In the genomic region with DNA sequence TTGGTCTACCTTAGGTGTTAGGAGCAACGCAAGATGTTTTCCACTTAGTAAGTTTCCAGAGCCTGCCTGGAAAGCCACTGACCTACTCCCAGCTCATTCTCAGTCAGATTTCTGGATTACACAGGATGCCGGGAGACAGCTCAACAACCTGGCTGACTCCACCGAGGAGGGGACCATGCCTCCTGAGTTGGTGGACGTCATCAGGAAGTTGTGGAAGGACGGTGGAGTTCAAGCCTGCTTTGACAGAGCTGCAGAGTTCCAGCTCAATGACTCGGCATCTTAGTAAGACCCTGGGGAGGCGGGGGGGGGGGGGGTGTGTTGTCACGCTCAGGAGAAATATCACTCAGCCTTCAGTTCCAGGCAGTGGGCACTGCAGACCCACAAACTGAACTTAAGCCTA, we compare ENCODE assay signal across 20 mouse cellular contexts. TPM values are rescaled to one million over a fixed set of nuclear protein-coding genes. Genes with fewer than 3 reads are reported as not detected.
DNase-seq lines count a peak whose midpoint lies in the region; ATAC-seq and TF ChIP-seq lines count a peak whose summit lies in the region.
"Had no signal": no experiment of that assay in that cellular context is flagged by ENCODE, and none has a peak within 500 bp of the region (broad histone marks: within the 10 kb centered on the region; RNA-seq: fewer than 3 reads in every experiment).

No protein-coding gene starts in this region.

- TF ChIP-seq CTCF in embryonic fibroblast, embryonic 13.5 days (IDR thresholded peaks at IDR 0.05; ENCODE audit: borderline replicate concordance, insufficient read depth, low read length), result no peak

- H3K27me3 ChIP-seq in heart, embryonic 10.5 days (ENCODE audit: insufficient read depth, poor library complexity, severe bottlenecking), result peaks cover 4% of the 10 kb centered on the region; the same call in 1 of the 2 replicates
- no peaks in the 10 kb centered on the region for H3K27me3 ChIP-seq in liver, embryonic 13.5 days
- H3K27me3 ChIP-seq: embryonic facial prominence, embryonic 13.5 days; heart, embryonic 15.5 days; hindbrain, embryonic 13.5 days; lung, embryonic 15.5 days had no signal

- TF ChIP-seq POLR2A in embryonic fibroblast, embryonic 13.5 days (IDR thresholded peaks at IDR 0.05; ENCODE audit: low read depth, low read length), result no peak

- H3K36me3 ChIP-seq in heart, embryonic 10.5 days, result no peaks in the 10 kb centered on the region
- no peaks in the 10 kb centered on the region for H3K36me3 ChIP-seq in liver, embryonic 13.5 days
- H3K36me3 ChIP-seq: embryonic facial prominence, embryonic 13.5 days; heart, embryonic 15.5 days; hindbrain, embryonic 13.5 days; lung, embryonic 15.5 days had no signal

- H3K27ac ChIP-seq in heart, embryonic 10.5 days, result peak overlapping the region; percentile 67
- peak overlapping the region; percentile 60 for H3K27ac ChIP-seq in embryonic fibroblast, embryonic 13.5 days (ENCODE audit: insufficient read depth, low read length)
- peak overlapping the region; percentile 98 for H3K27ac ChIP-seq in liver, embryonic 13.5 days
- H3K27ac ChIP-seq: embryonic facial prominence, embryonic 13.5 days; gastrocnemius, adult 2 months; heart, embryonic 15.5 days; hindbrain, embryonic 13.5 days; lung, embryonic 15.5 days had no signal

- no peaks in the 10 kb centered on the region for H3K9me3 ChIP-seq in heart, embryonic 10.5 days
- H3K9me3 ChIP-seq in liver, embryonic 13.5 days (replicated peaks), result no peaks in the 10 kb centered on the region
- H3K9me3 ChIP-seq: embryonic facial prominence, embryonic 13.5 days; heart, embryonic 15.5 days; hindbrain, embryonic 13.5 days; lung, embryonic 15.5 days had no signal

- WGBS in heart, embryonic 10.5 days, result 45% methylated on average over 8 of the region's 8 CpGs
- WGBS in liver, embryonic 13.5 days (ENCODE audit: insufficient replicate concordance), result 22% methylated on average over 8 of the region's 8 CpGs

- ATAC-seq in liver, embryonic 13.5 days (ENCODE audit: low read depth), result peak; percentile 60
- ATAC-seq: forebrain, embryonic 14.5 days had no signal

- H3K4me3 ChIP-seq in heart, embryonic 10.5 days, result no peak overlapping the region
- H3K4me3 ChIP-seq in embryonic fibroblast, embryonic 13.5 days (ENCODE audit: insufficient read depth, low read length), result no peak overlapping the region
- H3K4me3 ChIP-seq in liver, embryonic 13.5 days (replicated peaks), result peak overlapping the region; percentile 20
- H3K4me3 ChIP-seq: embryonic facial prominence, embryonic 13.5 days; gastrocnemius, adult 2 months; heart, embryonic 15.5 days; hindbrain, embryonic 13.5 days; lung, embryonic 15.5 days had no signal

- peaks cover 13% of the 10 kb centered on the region for H3K4me1 ChIP-seq in heart, embryonic 10.5 days
- H3K4me1 ChIP-seq in embryonic fibroblast, embryonic 13.5 days (ENCODE audit: control insufficient read depth, insufficient read depth, low read length), result peaks cover 7% of the 10 kb centered on the region
- peaks cover 82% of the 10 kb centered on the region for H3K4me1 ChIP-seq in liver, embryonic 13.5 days (replicated peaks)
- H3K4me1 ChIP-seq: embryonic facial prominence, embryonic 13.5 days; lung, embryonic 15.5 days had no signal

- DNase-seq in heart, embryonic 10.5 days (ENCODE audit: low spot score), result peak; percentile 79
- no peak for DNase-seq in heart, adult 8-10 months (ENCODE audit: low spot score)
- DNase-seq in 416B (ENCODE audit: low read depth), result peak; percentile 50
- peak; percentile 59 for DNase-seq in liver, embryonic 13.5 days
- no peak for DNase-seq in urinary bladder, adult 18-20 months (ENCODE audit: low spot score in 2 of 2)
- no peak for DNase-seq in left cerebral cortex, adult 18-20 months (ENCODE audit: low spot score in 2 of 2)
- no peak for DNase-seq in right cerebral cortex, postnatal 36 days (ENCODE audit: low spot score in 2 of 2)
- DNase-seq: cerebellum, adult 18-20 months; gastrocnemius, adult 2 months; kidney, adult 11 months; kidney, postnatal 36 days; layer of hippocampus, postnatal 36 days; thymus, adult 2 months had no signal

- peak overlapping the region; percentile 73 for H3K9ac ChIP-seq in liver, embryonic 13.5 days
- H3K9ac ChIP-seq: embryonic facial prominence, embryonic 13.5 days; heart, embryonic 15.5 days; hindbrain, embryonic 13.5 days; lung, embryonic 15.5 days had no signal

- H3K4me2 ChIP-seq in liver, embryonic 13.5 days, result peak overlapping the region; percentile 58
- H3K4me2 ChIP-seq: embryonic facial prominence, embryonic 13.5 days; heart, embryonic 15.5 days; hindbrain, embryonic 13.5 days; lung, embryonic 15.5 days had no signal

RNA-seq across cellular contexts. Expression of a gene that starts 3.6 kb away (rescaled TPM):
- polyA plus RNA-seq in heart, embryonic 10.5 days (2016; fragmentation: Nextera tagmentation; extraction: Ambion mirVana), result 1.1 and 1.9 TPM in 2 replicates
- under 1 TPM in 2 of 4 experiments, not detected in 2; 0.28 to 0.47 TPM for total RNA-seq in heart, adult 8-10 months (2022)
- polyA plus RNA-seq in embryonic fibroblast, embryonic 13.5 days (2011; ENCODE audit: insufficient read length, low read depth, missing spikeins), result 1.0 and 1.1 TPM in 2 replicates
- polyA plus RNA-seq in liver, embryonic 13.5 days (2015; fragmentation: Nextera tagmentation; extraction: Ambion mirVana), result 2.6 and 3.1 TPM in 2 replicates
- under 1 TPM in 1 of 2 experiments, not detected in 1; 0.21 TPM for total RNA-seq in left cerebral cortex, adult 18-20 months (2021)
- total RNA-seq: layer of hippocampus, postnatal 36 days; monocyte, adult 5-6 weeks had no signal

RNA-seq across cellular contexts. Expression of a gene that starts 9.8 kb away (rescaled TPM):
- 57.5 and 62.8 TPM in 2 replicates for polyA plus RNA-seq in heart, embryonic 10.5 days (2016; fragmentation: Nextera tagmentation; extraction: Ambion mirVana)
- total RNA-seq in heart, adult 8-10 months (2022), result 1 to 10 TPM; 3.9 to 5.2 (median 4.7) TPM
- polyA plus RNA-seq in embryonic fibroblast, embryonic 13.5 days (2011; ENCODE audit: insufficient read length, low read depth, missing spikeins), result 48.3 and 50.0 TPM in 2 replicates
- polyA plus RNA-seq in liver, embryonic 13.5 days (2015; fragmentation: Nextera tagmentation; extraction: Ambion mirVana), result 46.0 and 48.2 TPM in 2 replicates
- total RNA-seq in left cerebral cortex, adult 18-20 months (2021), result 10 to 100 TPM; 52.3 to 58.5 TPM

RNA-seq across cellular contexts. Expression of a gene that starts 49.7 kb away (rescaled TPM):
- polyA plus RNA-seq in heart, embryonic 10.5 days (2016; fragmentation: Nextera tagmentation; extraction: Ambion mirVana), result 106 and 131 TPM in 2 replicates
- total RNA-seq in heart, adult 8-10 months (2022), result 10 to 100 TPM; 12.7 to 15.9 (median 13.0) TPM
- polyA plus RNA-seq in embryonic fibroblast, embryonic 13.5 days (2011; ENCODE audit: insufficient read length, low read depth, missing spikeins), result 138 and 152 TPM in 2 replicates
- polyA plus RNA-seq in liver, embryonic 13.5 days (2015; fragmentation: Nextera tagmentation; extraction: Ambion mirVana), result 67.8 and 83.4 TPM in 2 replicates
- 10 to 100 TPM; 29.0 to 30.4 TPM for total RNA-seq in left cerebral cortex, adult 18-20 months (2021)

RNA-seq across cellular contexts. Expression of a gene that starts 51.5 kb away (rescaled TPM):
- 16.9 and 21.1 TPM in 2 replicates for polyA plus RNA-seq in heart, embryonic 10.5 days (2016; fragmentation: Nextera tagmentation; extraction: Ambion mirVana)
- total RNA-seq in heart, adult 8-10 months (2022), result 10 to 100 TPM; 12.6 to 14.4 (median 13.3) TPM
- 11.1 and 11.5 TPM in 2 replicates for polyA plus RNA-seq in embryonic fibroblast, embryonic 13.5 days (2011; ENCODE audit: insufficient read length, low read depth, missing spikeins)
- 17.9 and 19.6 TPM in 2 replicates for polyA plus RNA-seq in liver, embryonic 13.5 days (2015; fragmentation: Nextera tagmentation; extraction: Ambion mirVana)
- total RNA-seq in left cerebral cortex, adult 18-20 months (2021), result 10 to 100 TPM; 11.5 to 11.6 TPM

RNA-seq across cellular contexts. Expression of a gene that starts 58.5 kb away (rescaled TPM):
- polyA plus RNA-seq in heart, embryonic 10.5 days (2016; fragmentation: Nextera tagmentation; extraction: Ambion mirVana), result 0.11 and 0.33 TPM in 2 replicates
- not detected for total RNA-seq in heart, adult 8-10 months (2022)
- not detected in 2 replicates for polyA plus RNA-seq in embryonic fibroblast, embryonic 13.5 days (2011; ENCODE audit: insufficient read length, low read depth, missing spikeins)
- polyA plus RNA-seq in liver, embryonic 13.5 days (2015; fragmentation: Nextera tagmentation; extraction: Ambion mirVana), result not detected in 2 replicates
- 10 to 100 TPM; 18.4 to 22.3 TPM for total RNA-seq in left cerebral cortex, adult 18-20 months (2021)
- total RNA-seq: gastrocnemius, adult 2 months; monocyte, adult 5-6 weeks had no signal
- polyA plus RNA-seq: thymus, adult 2 months had no signal

Comparison
In these comparisons a context has a peak if more than half of its experiments do, and no peak if none do; other contexts are left out.
1. DNase-seq: peak in heart, embryonic 10.5 days (single experiment), 416B (single experiment) and liver, embryonic 13.5 days (single experiment); none in heart, adult 8-10 months (single experiment), urinary bladder, adult 18-20 months (0 of 2), left cerebral cortex, adult 18-20 months (0 of 2) and right cerebral cortex, postnatal 36 days (0 of 2).
2. Peak in every context shown above with its lines, with median percentiles within 50 percentile points of each other: H3K27ac ChIP-seq.